In genomic region chr13:21996840-21997185, GRCm38 (mm10) we compare ENCODE assay signal across 9 mouse cellular contexts. TPM values are rescaled to one million over a fixed set of nuclear protein-coding genes. Genes with fewer than 3 reads are reported as not detected.
DNase-seq lines count a peak whose midpoint lies in the region; ATAC-seq lines count a peak whose summit lies in the region.
"Had no signal": no experiment of that assay in that cellular context is flagged by ENCODE, and none has a peak within 500 bp of the region (broad histone marks: within the 10 kb centered on the region; RNA-seq: fewer than 3 reads in every experiment).

No protein-coding gene starts in this region.

- H3K9ac ChIP-seq in heart, embryonic 12.5 days = 0 out of 2 replicates have a peak overlapping the region, but pooled peaks have one; percentile 11
- no peak overlapping the region for H3K9ac ChIP-seq in hindbrain, embryonic 11.5 days (ENCODE audit: low read depth, low read length)
- H3K9ac ChIP-seq in midbrain, embryonic 11.5 days (ENCODE audit: low read length) = no peak overlapping the region

- no peaks in the 10 kb centered on the region for H3K36me3 ChIP-seq in heart, embryonic 12.5 days
- H3K36me3 ChIP-seq in hindbrain, embryonic 11.5 days (ENCODE audit: control insufficient read depth, insufficient read depth, low read length) = no peaks in the 10 kb centered on the region
- H3K36me3 ChIP-seq in midbrain, embryonic 11.5 days (ENCODE audit: control insufficient read depth, insufficient read depth, low read length) = no peaks in the 10 kb centered on the region

- no peak for ATAC-seq in heart, embryonic 12.5 days (ENCODE audit: insufficient number of reproducible peaks, low FRiP score)
- 0 out of 2 replicates have a peak, but pooled peaks have one; percentile 39 for ATAC-seq in hindbrain, embryonic 11.5 days (ENCODE audit: low FRiP score)
- no peak for ATAC-seq in midbrain, embryonic 11.5 days (ENCODE audit: low FRiP score)

- no peaks in the 10 kb centered on the region for H3K9me3 ChIP-seq in heart, embryonic 12.5 days (replicated peaks)
- H3K9me3 ChIP-seq in hindbrain, embryonic 11.5 days (ENCODE audit: control insufficient read depth, low read length) = no peaks in the 10 kb centered on the region
- no peaks in the 10 kb centered on the region for H3K9me3 ChIP-seq in midbrain, embryonic 11.5 days (ENCODE audit: control insufficient read depth, low read length)

- DNase-seq in heart, adult 9 months (ENCODE audit: low spot score in 2 of 2) = no peak
- DNase-seq in ES-CJ7 (ENCODE audit: low read depth, low spot score) = peak; percentile 27
- no peak for DNase-seq in hindbrain, embryonic 11.5 days (ENCODE audit: low spot score)
- peak; percentile 95 for DNase-seq in midbrain, embryonic 11.5 days (ENCODE audit: low spot score, missing footprints)
- DNase-seq in spleen, adult 12 weeks (ENCODE audit: low spot score) = no peak
- DNase-seq in embryo, embryonic 9.5 days (ENCODE audit: extremely low spot score) = no peak
- no peak for DNase-seq in gastrocnemius, postnatal 10 days
- DNase-seq: lung, adult 2 months had no signal

- peak overlapping the region; percentile 81 for H3K4me2 ChIP-seq in heart, embryonic 12.5 days
- H3K4me2 ChIP-seq in hindbrain, embryonic 11.5 days (replicated peaks; ENCODE audit: low read depth, low read length) = peak overlapping the region; percentile 41
- peak overlapping the region; percentile 36 for H3K4me2 ChIP-seq in midbrain, embryonic 11.5 days

- no peak overlapping the region for H3K27ac ChIP-seq in heart, embryonic 12.5 days (ENCODE audit: poor library complexity, severe bottlenecking)
- no peak overlapping the region for H3K27ac ChIP-seq in hindbrain, embryonic 11.5 days (ENCODE audit: low read depth, low read length)
- H3K27ac ChIP-seq in midbrain, embryonic 11.5 days (ENCODE audit: low read depth, low read length) = no peak overlapping the region

- 1% methylated on average over 13 of the region's 13 CpGs for WGBS in heart, embryonic 12.5 days
- WGBS in hindbrain, embryonic 11.5 days = under 1% methylated on average over 13 of the region's 13 CpGs
- under 1% methylated on average over 13 of the region's 13 CpGs for WGBS in midbrain, embryonic 11.5 days

- peaks cover 49% of the 10 kb centered on the region for H3K27me3 ChIP-seq in heart, embryonic 12.5 days (replicated peaks)
- peaks cover 66% of the 10 kb centered on the region for H3K27me3 ChIP-seq in hindbrain, embryonic 11.5 days (ENCODE audit: control insufficient read depth, insufficient read depth, low read length)
- peaks cover 69% of the 10 kb centered on the region for H3K27me3 ChIP-seq in midbrain, embryonic 11.5 days (ENCODE audit: control insufficient read depth, insufficient read depth, low read length)

- H3K4me3 ChIP-seq in heart, embryonic 12.5 days = peak overlapping the region; percentile 47
- H3K4me3 ChIP-seq in hindbrain, embryonic 11.5 days (ENCODE audit: low read depth, low read length) = peak overlapping the region; percentile 23
- peak overlapping the region; percentile 21 for H3K4me3 ChIP-seq in midbrain, embryonic 11.5 days (ENCODE audit: low read depth, low read length)

- H3K4me1 ChIP-seq in heart, embryonic 12.5 days (replicated peaks) = peaks cover 6% of the 10 kb centered on the region; the same call in 1 of the 2 replicates
- peaks cover 2% of the 10 kb centered on the region; the same call in 1 of the 2 replicates for H3K4me1 ChIP-seq in hindbrain, embryonic 11.5 days (replicated peaks; ENCODE audit: control insufficient read depth, insufficient read depth, low read length)
- 0 out of 2 replicates have a peak, but pooled peaks cover 3% of the 10 kb centered on the region for H3K4me1 ChIP-seq in midbrain, embryonic 11.5 days (ENCODE audit: control insufficient read depth, insufficient read depth, low read length)

RNA-seq across cellular contexts. Expression of gene Prss16, which starts 12.7 kb away (rescaled TPM):
- 0.17 and 0.28 TPM in 2 replicates for polyA plus RNA-seq in heart, embryonic 12.5 days (2016; fragmentation: Nextera tagmentation; extraction: Ambion mirVana)
- 0.51 TPM in 1 of 2 replicates, not detected in the other for polyA plus RNA-seq in hindbrain, embryonic 11.5 days (2014; fragmentation: Nextera tagmentation; extraction: Ambion mirVana)
- 0.10 and 0.37 TPM in 2 replicates for polyA plus RNA-seq in midbrain, embryonic 11.5 days (2014; fragmentation: Nextera tagmentation; extraction: Ambion mirVana)
- total RNA-seq in gastrocnemius, postnatal 10 days (2021) = not detected

RNA-seq across cellular contexts. Expression of gene Pom121l2, which starts 15.8 kb away (rescaled TPM):
- 0.13 and 0.14 TPM in 2 replicates for polyA plus RNA-seq in heart, embryonic 12.5 days (2016; fragmentation: Nextera tagmentation; extraction: Ambion mirVana)
- polyA plus RNA-seq in hindbrain, embryonic 11.5 days (2014; fragmentation: Nextera tagmentation; extraction: Ambion mirVana) = 0.11 TPM in 2 replicates
- polyA plus RNA-seq in midbrain, embryonic 11.5 days (2014; fragmentation: Nextera tagmentation; extraction: Ambion mirVana) = not detected in 2 replicates
- total RNA-seq in gastrocnemius, postnatal 10 days (2021) = not detected
- polyA plus RNA-seq: lung, adult 2 months had no signal

RNA-seq across cellular contexts. Expression of gene Hist1h2ah, which starts 38.6 kb away (rescaled TPM):
- 3.7 and 5.0 TPM in 2 replicates for polyA plus RNA-seq in heart, embryonic 12.5 days (2016; fragmentation: Nextera tagmentation; extraction: Ambion mirVana)
- polyA plus RNA-seq in hindbrain, embryonic 11.5 days (2014; fragmentation: Nextera tagmentation; extraction: Ambion mirVana) = 8.4 and 11.9 TPM in 2 replicates
- polyA plus RNA-seq in midbrain, embryonic 11.5 days (2014; fragmentation: Nextera tagmentation; extraction: Ambion mirVana) = 6.3 and 6.8 TPM in 2 replicates
- total RNA-seq in gastrocnemius, postnatal 10 days (2021) = 100 to 1,000 TPM; 171 to 199 TPM

RNA-seq across cellular contexts. Expression of gene Hist1h2bk, which starts 38.9 kb away (rescaled TPM):
- polyA plus RNA-seq in heart, embryonic 12.5 days (2016; fragmentation: Nextera tagmentation; extraction: Ambion mirVana) = 2.3 and 3.6 TPM in 2 replicates
- 7.2 and 10.2 TPM in 2 replicates for polyA plus RNA-seq in hindbrain, embryonic 11.5 days (2014; fragmentation: Nextera tagmentation; extraction: Ambion mirVana)
- polyA plus RNA-seq in midbrain, embryonic 11.5 days (2014; fragmentation: Nextera tagmentation; extraction: Ambion mirVana) = 9.9 and 11.3 TPM in 2 replicates
- total RNA-seq in gastrocnemius, postnatal 10 days (2021) = 100 to 1,000 TPM; 209 to 249 TPM

RNA-seq across cellular contexts. Expression of gene Hist1h4i, which starts 44.3 kb away (rescaled TPM):
- polyA plus RNA-seq in heart, embryonic 12.5 days (2016; fragmentation: Nextera tagmentation; extraction: Ambion mirVana) = 10.4 and 12.2 TPM in 2 replicates
- 31.2 and 31.4 TPM in 2 replicates for polyA plus RNA-seq in hindbrain, embryonic 11.5 days (2014; fragmentation: Nextera tagmentation; extraction: Ambion mirVana)
- polyA plus RNA-seq in midbrain, embryonic 11.5 days (2014; fragmentation: Nextera tagmentation; extraction: Ambion mirVana) = 43.8 and 43.9 TPM in 2 replicates
- 10 to 100 TPM; 77.9 to 89.2 TPM for total RNA-seq in gastrocnemius, postnatal 10 days (2021)

Comparison
In these comparisons a context has a peak if more than half of its experiments do, and no peak if none do; other contexts are left out.
1. DNase-seq: peak in ES-CJ7 (single experiment) and midbrain, embryonic 11.5 days (single experiment); none in heart, adult 9 months (0 of 2), hindbrain, embryonic 11.5 days (single experiment), spleen, adult 12 weeks (single experiment), embryo, embryonic 9.5 days (single experiment) and gastrocnemius, postnatal 10 days (single experiment).
2. Peak in every context shown above with its lines, with median percentiles within 50 percentile points of each other: H3K4me2 ChIP-seq and H3K4me3 ChIP-seq.